Comparison of ENCODE assay signal across 9 mouse cellular contexts in the genomic region with DNA sequence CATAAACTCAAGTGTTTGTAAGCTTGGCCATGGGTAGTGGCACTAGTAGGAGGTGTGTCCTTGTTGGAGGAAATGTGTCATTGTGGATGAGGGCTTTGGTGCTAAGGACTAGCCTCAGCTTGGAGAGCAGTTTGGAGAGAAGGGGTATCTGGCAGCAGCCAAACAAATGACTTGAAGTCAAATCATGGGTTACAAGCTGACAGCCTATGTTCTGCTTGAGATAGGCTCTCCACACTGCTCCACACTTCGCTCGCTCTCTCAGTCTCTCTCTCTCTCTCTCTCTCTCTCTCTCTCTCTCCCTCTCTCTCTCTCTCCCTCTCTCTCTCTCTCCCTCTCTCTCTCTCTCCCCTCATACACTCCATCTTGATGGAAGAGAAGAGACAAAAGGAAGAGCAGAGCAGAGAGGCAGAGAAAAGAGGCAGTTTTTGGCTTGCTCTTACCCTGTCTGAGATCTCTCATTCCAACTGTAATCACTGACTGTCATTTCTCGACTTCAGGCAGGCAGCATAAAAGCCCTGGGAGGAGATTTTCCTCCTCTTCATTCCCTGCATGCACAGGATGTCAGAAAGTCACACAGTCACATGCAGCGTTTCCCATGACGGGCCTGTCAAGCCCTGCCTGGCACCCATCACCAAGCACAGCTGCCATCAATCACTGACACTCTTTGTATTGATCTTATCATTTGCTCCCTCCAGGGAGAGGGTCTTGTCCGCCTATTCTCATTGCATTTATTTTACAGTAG.
A peak's percentile ranks its signal among the peaks of the same experiment; 100 is the strongest.
DNase-seq lines count a peak whose midpoint lies in the region; ATAC-seq lines count a peak whose summit lies in the region.
"Had no signal": no experiment of that assay in that cellular context is flagged by ENCODE, and none has a peak within 500 bp of the region (broad histone marks: within the 10 kb centered on the region; RNA-seq: fewer than 3 reads in every experiment).

No protein-coding gene starts in this region.

- no peak overlapping the region for H3K4me3 ChIP-seq in kidney, embryonic 14.5 days (ENCODE audit: low read length)
- H3K4me3 ChIP-seq in heart, embryonic 10.5 days, result peak overlapping the region; percentile 15; the same call in 1 of the 2 replicates
- H3K4me3 ChIP-seq in lung, embryonic 15.5 days, result no peak overlapping the region

- no peaks in the 10 kb centered on the region for H3K27me3 ChIP-seq in kidney, embryonic 14.5 days (ENCODE audit: control insufficient read depth, insufficient read depth, low read length)
- H3K27me3 ChIP-seq in heart, embryonic 10.5 days (ENCODE audit: insufficient read depth, poor library complexity, severe bottlenecking), result no peaks in the 10 kb centered on the region
- H3K27me3 ChIP-seq in lung, embryonic 15.5 days, result no peaks in the 10 kb centered on the region

- peak; percentile 52; the same call in 1 of the 2 replicates for ATAC-seq in kidney, embryonic 14.5 days (ENCODE audit: low FRiP score, low TSS enrichment)
- peak; percentile 92 for ATAC-seq in lung, embryonic 15.5 days (ENCODE audit: borderline replicate concordance, extremely low read depth, low FRiP score, low TSS enrichment)

- no peak for DNase-seq in kidney, adult 8-10 months
- peak; percentile 58 for DNase-seq in brain, adult 2 months (ENCODE audit: low read depth, low spot score)
- peak; percentile 87 for DNase-seq in heart, embryonic 10.5 days (ENCODE audit: low spot score)
- DNase-seq in thymus, adult 18-20 months, result no peak
- DNase-seq in cerebellum, adult 8-10 months, result no peak
- no peak for DNase-seq in gastrocnemius, postnatal 10 days
- DNase-seq: gastrocnemius, postnatal 25 days had no signal

- peak overlapping the region; percentile 20; the same call in 1 of the 2 replicates for H3K27ac ChIP-seq in kidney, embryonic 14.5 days (ENCODE audit: low read depth, low read length)
- peak overlapping the region; percentile 88 for H3K27ac ChIP-seq in heart, embryonic 10.5 days
- peak overlapping the region; percentile 76 for H3K27ac ChIP-seq in lung, embryonic 15.5 days

- H3K4me1 ChIP-seq in kidney, embryonic 14.5 days (ENCODE audit: control insufficient read depth, insufficient read depth, low read length), result no peaks in the 10 kb centered on the region
- H3K4me1 ChIP-seq in heart, embryonic 10.5 days, result peaks cover 23% of the 10 kb centered on the region
- H3K4me1 ChIP-seq in lung, embryonic 15.5 days, result peaks cover 19% of the 10 kb centered on the region

- 46% methylated on average over 6 of the region's 6 CpGs for WGBS in kidney, embryonic 14.5 days
- WGBS in heart, embryonic 10.5 days, result 18% methylated on average over 6 of the region's 6 CpGs
- 27% methylated on average over 6 of the region's 6 CpGs for WGBS in lung, embryonic 15.5 days

- no peak overlapping the region for H3K4me2 ChIP-seq in kidney, embryonic 14.5 days (replicated peaks; ENCODE audit: low read depth, low read length)
- H3K4me2 ChIP-seq in lung, embryonic 15.5 days, result no peak overlapping the region

- no peak overlapping the region for H3K9ac ChIP-seq in kidney, embryonic 14.5 days (ENCODE audit: low read depth, low read length)
- H3K9ac ChIP-seq in lung, embryonic 15.5 days, result no peak overlapping the region

- no peaks in the 10 kb centered on the region for H3K36me3 ChIP-seq in kidney, embryonic 14.5 days (ENCODE audit: control insufficient read depth, insufficient read depth, low read length)
- no peaks in the 10 kb centered on the region for H3K36me3 ChIP-seq in heart, embryonic 10.5 days
- no peaks in the 10 kb centered on the region for H3K36me3 ChIP-seq in lung, embryonic 15.5 days

- H3K9me3 ChIP-seq in kidney, embryonic 14.5 days (ENCODE audit: control insufficient read depth, low read length), result no peaks in the 10 kb centered on the region
- no peaks in the 10 kb centered on the region for H3K9me3 ChIP-seq in heart, embryonic 10.5 days
- no peaks in the 10 kb centered on the region for H3K9me3 ChIP-seq in lung, embryonic 15.5 days

Comparison
In these comparisons a context has a peak if more than half of its experiments do, and no peak if none do; other contexts are left out.
1. H3K27ac ChIP-seq: peak in every context shown above with its lines; median percentile 88 in heart, embryonic 10.5 days; 76 in lung, embryonic 15.5 days; 20 in kidney, embryonic 14.5 days.
2. DNase-seq: peak in brain, adult 2 months (single experiment) and heart, embryonic 10.5 days (single experiment); none in kidney, adult 8-10 months (0 of 2), thymus, adult 18-20 months (0 of 2), cerebellum, adult 8-10 months (single experiment) and gastrocnemius, postnatal 10 days (single experiment).